23 mouse cellular contexts compared by ENCODE assay signal in the genomic region with DNA sequence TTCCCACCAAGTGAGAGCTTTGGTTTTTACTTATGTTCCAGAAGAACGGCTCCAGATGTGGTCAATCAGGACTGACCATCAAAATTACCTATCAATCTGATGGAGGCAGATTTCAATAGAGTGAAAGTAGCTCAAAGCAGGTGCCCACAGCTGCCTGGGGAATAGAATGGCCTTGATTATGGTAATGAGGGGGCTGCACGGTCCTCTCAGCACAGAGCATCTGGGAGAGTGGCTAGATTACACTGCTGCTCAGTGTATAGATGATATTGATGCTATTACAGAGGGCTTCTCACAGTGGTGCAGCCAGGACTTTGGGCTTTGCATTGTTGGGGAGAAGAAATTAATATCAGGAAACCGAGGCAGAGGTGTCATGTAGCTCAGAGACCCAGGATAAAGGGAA. TPM values are rescaled to one million over a fixed set of nuclear protein-coding genes. Genes with fewer than 3 reads are reported as not detected.
A peak's percentile ranks its signal among the peaks of the same experiment; 100 is the strongest.
DNase-seq lines count a peak whose midpoint lies in the region; ATAC-seq lines count a peak whose summit lies in the region.
"Had no signal": no experiment of that assay in that cellular context is flagged by ENCODE, and none has a peak within 500 bp of the region (broad histone marks: within the 10 kb centered on the region; RNA-seq: fewer than 3 reads in every experiment).

No protein-coding gene starts in this region.

- peak; percentile 48; the same call in 1 of the 2 replicates for ATAC-seq in hindbrain, embryonic 14.5 days (ENCODE audit: low FRiP score)
- ATAC-seq in hindbrain, embryonic 16.5 days: no peak
- ATAC-seq in forebrain, embryonic 15.5 days (replicated peaks): peak; percentile 58; the same call in 1 of the 2 replicates
- no peak for ATAC-seq in intestine, embryonic 15.5 days
- no peak for ATAC-seq in megakaryocyte progenitor cell, adult 5-6 weeks (replicated peaks; ENCODE audit: poor library complexity)
- ATAC-seq: liver, postnatal 0 days; lung, postnatal 0 days had no signal

- H3K9me3 ChIP-seq in hindbrain, embryonic 14.5 days (ENCODE audit: control insufficient read depth, low read length): no peaks in the 10 kb centered on the region
- no peaks in the 10 kb centered on the region for H3K9me3 ChIP-seq in hindbrain, embryonic 16.5 days (ENCODE audit: control insufficient read depth, low read length)
- H3K9me3 ChIP-seq in forebrain, embryonic 15.5 days: no peaks in the 10 kb centered on the region
- no peaks in the 10 kb centered on the region for H3K9me3 ChIP-seq in intestine, embryonic 15.5 days
- H3K9me3 ChIP-seq: heart, embryonic 10.5 days; stomach, embryonic 15.5 days had no signal

- H3K4me2 ChIP-seq in hindbrain, embryonic 14.5 days (replicated peaks): no peak overlapping the region
- no peak overlapping the region for H3K4me2 ChIP-seq in hindbrain, embryonic 16.5 days (ENCODE audit: low read length)
- H3K4me2 ChIP-seq in forebrain, embryonic 15.5 days (replicated peaks): no peak overlapping the region
- H3K4me2 ChIP-seq in intestine, embryonic 15.5 days (replicated peaks): no peak overlapping the region
- H3K4me2 ChIP-seq: stomach, embryonic 15.5 days had no signal

- no peak overlapping the region for H3K4me3 ChIP-seq in hindbrain, embryonic 14.5 days (replicated peaks; ENCODE audit: low read length)
- H3K4me3 ChIP-seq in hindbrain, embryonic 16.5 days (ENCODE audit: low read length): no peak overlapping the region
- H3K4me3 ChIP-seq in forebrain, embryonic 15.5 days: no peak overlapping the region
- no peak overlapping the region for H3K4me3 ChIP-seq in intestine, embryonic 15.5 days (replicated peaks)
- H3K4me3 ChIP-seq: heart, embryonic 10.5 days; layer of hippocampus, adult 2 months; stomach, embryonic 15.5 days had no signal

- no peak for DNase-seq in hindbrain, embryonic 14.5 days (ENCODE audit: low spot score)
- DNase-seq in retina, embryonic 14.5 days (ENCODE audit: low spot score): peak; percentile 9
- DNase-seq in retina, postnatal 1 day: no peak
- DNase-seq: adrenal gland, adult 8-10 months; B cell, adult 2 months; cerebellum, adult 18-20 months; cerebellum, postnatal 25 days; kidney, adult 9 months; kidney, postnatal 25 days; liver, postnatal 0 days; right cerebral cortex, adult 18-20 months; thymus, postnatal 36 days had no signal

- no peaks in the 10 kb centered on the region for H3K4me1 ChIP-seq in hindbrain, embryonic 14.5 days (replicated peaks; ENCODE audit: control insufficient read depth, insufficient read depth, low read length)
- H3K4me1 ChIP-seq in hindbrain, embryonic 16.5 days (ENCODE audit: control insufficient read depth, insufficient read depth, low read depth, low read length): no peaks in the 10 kb centered on the region
- H3K4me1 ChIP-seq in forebrain, embryonic 15.5 days: peaks cover 17% of the 10 kb centered on the region
- H3K4me1 ChIP-seq in intestine, embryonic 15.5 days (replicated peaks): no peaks in the 10 kb centered on the region
- H3K4me1 ChIP-seq: stomach, embryonic 15.5 days had no signal

- WGBS in hindbrain, embryonic 14.5 days: 38% methylated on average over 3 of the region's 3 CpGs
- WGBS in hindbrain, embryonic 16.5 days: 39% methylated on average over 3 of the region's 3 CpGs
- 27% methylated on average over 3 of the region's 3 CpGs for WGBS in forebrain, embryonic 15.5 days
- WGBS in intestine, embryonic 15.5 days: 73% methylated on average over 3 of the region's 3 CpGs

- no peak overlapping the region for H3K27ac ChIP-seq in hindbrain, embryonic 14.5 days
- no peak overlapping the region for H3K27ac ChIP-seq in hindbrain, embryonic 16.5 days (ENCODE audit: low read depth, low read length)
- no peak overlapping the region for H3K27ac ChIP-seq in forebrain, embryonic 15.5 days (replicated peaks)
- no peak overlapping the region for H3K27ac ChIP-seq in intestine, embryonic 15.5 days
- H3K27ac ChIP-seq: heart, embryonic 10.5 days; layer of hippocampus, adult 2 months; macrophage; stomach, embryonic 15.5 days had no signal

- no peaks in the 10 kb centered on the region for H3K36me3 ChIP-seq in hindbrain, embryonic 14.5 days (replicated peaks; ENCODE audit: control insufficient read depth, insufficient read depth)
- no peaks in the 10 kb centered on the region for H3K36me3 ChIP-seq in hindbrain, embryonic 16.5 days (ENCODE audit: control insufficient read depth, insufficient read depth, low read length)
- no peaks in the 10 kb centered on the region for H3K36me3 ChIP-seq in forebrain, embryonic 15.5 days
- H3K36me3 ChIP-seq in intestine, embryonic 15.5 days: no peaks in the 10 kb centered on the region
- H3K36me3 ChIP-seq: heart, embryonic 10.5 days; stomach, embryonic 15.5 days had no signal

- H3K27me3 ChIP-seq in hindbrain, embryonic 14.5 days (ENCODE audit: control insufficient read depth, insufficient read depth, low read length): no peaks in the 10 kb centered on the region
- no peaks in the 10 kb centered on the region for H3K27me3 ChIP-seq in hindbrain, embryonic 16.5 days (replicated peaks; ENCODE audit: control insufficient read depth, insufficient read depth, low read length)
- no peaks in the 10 kb centered on the region for H3K27me3 ChIP-seq in forebrain, embryonic 15.5 days
- H3K27me3 ChIP-seq in intestine, embryonic 15.5 days (replicated peaks): no peaks in the 10 kb centered on the region
- H3K27me3 ChIP-seq: stomach, embryonic 15.5 days had no signal

- H3K9ac ChIP-seq in hindbrain, embryonic 14.5 days: no peak overlapping the region
- no peak overlapping the region for H3K9ac ChIP-seq in hindbrain, embryonic 16.5 days (ENCODE audit: low read depth, low read length)
- H3K9ac ChIP-seq in forebrain, embryonic 15.5 days (replicated peaks): no peak overlapping the region
- no peak overlapping the region for H3K9ac ChIP-seq in intestine, embryonic 15.5 days
- H3K9ac ChIP-seq: liver, postnatal 0 days; stomach, embryonic 15.5 days had no signal

RNA-seq across cellular contexts. Expression of a gene that starts 58.5 kb away (rescaled TPM):
- 0.81 and 1.1 TPM in 2 replicates for polyA plus RNA-seq in hindbrain, embryonic 14.5 days (2014; fragmentation: Nextera tagmentation; extraction: Ambion mirVana)
- 0.36 and 0.50 TPM in 2 replicates for polyA plus RNA-seq in hindbrain, embryonic 16.5 days (2015; fragmentation: Nextera tagmentation; extraction: Ambion mirVana)
- 0.14 and 0.25 TPM in 2 replicates for polyA plus RNA-seq in forebrain, embryonic 15.5 days (2015; fragmentation: Nextera tagmentation; extraction: Ambion mirVana)
- polyA plus RNA-seq in intestine, embryonic 15.5 days (2015; fragmentation: Nextera tagmentation; extraction: Ambion mirVana): 2.0 and 2.3 TPM in 2 replicates
- total RNA-seq in megakaryocyte progenitor cell, adult 5-6 weeks (2015): 0.54 and 1.8 TPM in 2 replicates
- 0.68 and 0.71 TPM in 2 replicates for total RNA-seq in megakaryocyte progenitor cell, adult 5-6 weeks (2017)
- total RNA-seq: hematopoietic stem cell, adult 5-6 weeks; MEL had no signal

Comparison
In these comparisons a context has a peak if more than half of its experiments do, and no peak if none do; other contexts are left out.
1. ATAC-seq: peak in hindbrain, embryonic 14.5 days (single experiment) and forebrain, embryonic 15.5 days (single experiment); none in hindbrain, embryonic 16.5 days (single experiment), intestine, embryonic 15.5 days (single experiment) and megakaryocyte progenitor cell, adult 5-6 weeks (single experiment).